Mouse (Mus musculus): ENCODE measurements around the gene Grid1. TPM values are rescaled to one million over a fixed set of nuclear protein-coding genes. Genes with fewer than 3 reads are reported as not detected.

Grid1 gene
- polyA plus RNA-seq, 1 experiment from 2014 or later, result 0.81 TPM

GRCm38 (mm10) chr14:34839898-34840297 is 20.0 kb downstream of the Grid1 start:
- no peak overlapping the region for H3K9ac ChIP-seq
- H3K27ac ChIP-seq, result no peak overlapping the region
- no peaks in the 10 kb centered on the region for H3K36me3 ChIP-seq
- H3K4me1 ChIP-seq, result no peaks in the 10 kb centered on the region
- H3K9me3 ChIP-seq, result no peaks in the 10 kb centered on the region
- no peak for ATAC-seq (ENCODE audit: insufficient number of reproducible peaks, insufficient read depth, low FRiP score, low TSS enrichment, low read depth)
- H3K4me2 ChIP-seq, result no peak overlapping the region
- WGBS, result 88% methylated on average over 4 of the region's 4 CpGs
- H3K4me3 ChIP-seq, result no peak overlapping the region
- no peaks in the 10 kb centered on the region for H3K27me3 ChIP-seq

DNA sequence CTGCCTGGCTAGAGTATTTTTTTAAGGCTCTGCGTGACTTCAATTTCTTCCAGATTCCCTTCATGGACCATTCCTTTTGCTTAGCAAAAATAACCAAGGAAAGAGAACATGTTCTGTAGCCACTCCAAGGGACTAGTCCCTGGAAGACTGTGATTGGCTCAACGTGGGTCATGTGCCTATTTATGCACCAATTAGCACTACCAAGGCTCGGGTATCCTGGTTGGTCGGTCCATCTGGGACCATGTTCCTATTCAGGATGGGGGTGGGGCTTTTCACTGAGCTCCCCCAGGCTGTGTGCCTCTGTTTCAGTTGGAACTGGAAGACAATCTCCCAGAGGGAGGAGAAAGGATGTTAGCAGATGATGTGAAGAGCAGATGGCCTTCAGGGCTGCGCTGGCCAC is 23.7 kb downstream of the Grid1 start:
- no peaks in the 10 kb centered on the region for H3K4me1 ChIP-seq
- no peak overlapping the region for H3K4me3 ChIP-seq
- H3K36me3 ChIP-seq, result no peaks in the 10 kb centered on the region
- no peak for ATAC-seq (ENCODE audit: insufficient number of reproducible peaks, insufficient read depth, low FRiP score, low TSS enrichment, low read depth)
- H3K9ac ChIP-seq, result no peak overlapping the region
- no peaks in the 10 kb centered on the region for H3K27me3 ChIP-seq
- no peaks in the 10 kb centered on the region for H3K9me3 ChIP-seq
- 69% methylated on average over 5 of the region's 5 CpGs for WGBS
- no peak overlapping the region for H3K4me2 ChIP-seq
- H3K27ac ChIP-seq, result no peak overlapping the region

DNA sequence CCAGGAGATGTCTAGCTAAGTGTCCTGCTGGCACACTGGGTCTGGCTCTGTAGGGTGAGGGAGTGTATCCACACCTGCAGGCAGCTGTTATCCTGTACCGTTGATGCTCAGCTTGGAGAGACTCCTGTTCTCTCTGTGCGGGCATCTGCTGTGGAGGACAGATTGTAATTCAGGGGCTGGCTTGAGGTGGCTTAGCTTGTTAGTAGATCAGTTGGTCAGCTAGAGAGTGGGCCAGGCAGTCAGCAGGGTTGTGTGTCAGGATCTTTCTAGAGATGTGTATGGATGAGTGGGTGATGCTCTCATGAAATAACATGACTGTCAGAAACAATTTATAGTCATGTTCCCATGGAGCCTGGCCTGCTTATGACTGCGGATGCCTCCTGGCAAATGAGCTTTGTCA is 24.3 kb downstream of the Grid1 start:
- H3K4me3 ChIP-seq, result no peak overlapping the region
- no peak overlapping the region for H3K9ac ChIP-seq
- 86% methylated on average over 3 of the region's 3 CpGs for WGBS
- no peak overlapping the region for H3K27ac ChIP-seq
- H3K27me3 ChIP-seq, result no peaks in the 10 kb centered on the region
- H3K36me3 ChIP-seq, result no peaks in the 10 kb centered on the region
- no peak overlapping the region for H3K4me2 ChIP-seq
- ATAC-seq (ENCODE audit: insufficient number of reproducible peaks, insufficient read depth, low FRiP score, low TSS enrichment, low read depth), result no peak
- no peaks in the 10 kb centered on the region for H3K9me3 ChIP-seq
- H3K4me1 ChIP-seq, result no peaks in the 10 kb centered on the region

- Histone ChIP-seq H3K4me2 (no peak overlapping the region), H3K36me3 (no peaks in the 10 kb centered on the region), H3K27me3 (no peaks in the 10 kb centered on the region), H3K9me3 (no peaks in the 10 kb centered on the region), H3K4me3 (no peak overlapping the region), H3K4me1 (no peaks in the 10 kb centered on the region), H3K9ac (no peak overlapping the region), H3K27ac (no peak overlapping the region)
- WGBS, result 51% methylated on average over 4 of the region's 4 CpGs
- ATAC-seq (ENCODE audit: insufficient number of reproducible peaks, insufficient read depth, low FRiP score, low TSS enrichment, low read depth), result no peak
These were observed 26.9 kb downstream of the Grid1 start for GRCm38 (mm10) chr14:34846799-34847198.

DNA sequence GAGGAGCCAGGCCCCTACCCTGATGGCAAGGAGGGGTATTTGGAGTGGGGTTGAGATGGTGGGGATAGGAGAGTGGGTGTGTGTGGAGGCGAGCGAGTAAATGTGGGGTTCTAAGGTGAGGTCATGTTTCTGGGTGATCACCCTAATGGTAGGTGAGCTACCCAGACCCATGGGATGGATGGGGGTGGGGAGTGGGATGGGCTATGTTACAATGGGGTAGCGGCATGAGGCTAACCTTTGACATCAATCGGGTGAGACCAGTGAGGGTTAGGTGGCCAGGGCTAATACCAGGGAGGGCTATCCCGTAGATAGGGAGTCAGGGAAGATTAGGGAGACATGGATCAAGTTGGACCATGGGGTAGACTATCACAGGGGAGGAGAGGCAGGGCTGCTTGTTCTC is 27.7 kb downstream of the Grid1 start:
- no peak for ATAC-seq (ENCODE audit: insufficient number of reproducible peaks, insufficient read depth, low FRiP score, low TSS enrichment, low read depth)
- no peaks in the 10 kb centered on the region for H3K9me3 ChIP-seq
- 86% methylated on average over 5 of the region's 5 CpGs for WGBS
- H3K36me3 ChIP-seq, result no peaks in the 10 kb centered on the region
- no peaks in the 10 kb centered on the region for H3K4me1 ChIP-seq
- no peak overlapping the region for H3K27ac ChIP-seq
- H3K4me2 ChIP-seq, result no peak overlapping the region
- H3K9ac ChIP-seq, result no peak overlapping the region
- H3K27me3 ChIP-seq, result no peaks in the 10 kb centered on the region
- no peak overlapping the region for H3K4me3 ChIP-seq

GRCm38 (mm10) chr14:34860891-34861780 is 41.2 kb downstream of the Grid1 start:
- no peaks in the 10 kb centered on the region for H3K36me3 ChIP-seq
- 49% methylated on average over 9 of the region's 9 CpGs for WGBS
- H3K4me3 ChIP-seq, result no peak overlapping the region
- no peak overlapping the region for H3K27ac ChIP-seq
- H3K4me1 ChIP-seq, result 0 out of 2 replicates have a peak, but pooled peaks cover 4% of the 10 kb centered on the region
- no peaks in the 10 kb centered on the region for H3K27me3 ChIP-seq
- H3K4me2 ChIP-seq, result no peak overlapping the region
- H3K9ac ChIP-seq, result no peak overlapping the region
- H3K9me3 ChIP-seq, result no peaks in the 10 kb centered on the region
- no peak for ATAC-seq (ENCODE audit: insufficient number of reproducible peaks, insufficient read depth, low FRiP score, low TSS enrichment, low read depth)

DNA sequence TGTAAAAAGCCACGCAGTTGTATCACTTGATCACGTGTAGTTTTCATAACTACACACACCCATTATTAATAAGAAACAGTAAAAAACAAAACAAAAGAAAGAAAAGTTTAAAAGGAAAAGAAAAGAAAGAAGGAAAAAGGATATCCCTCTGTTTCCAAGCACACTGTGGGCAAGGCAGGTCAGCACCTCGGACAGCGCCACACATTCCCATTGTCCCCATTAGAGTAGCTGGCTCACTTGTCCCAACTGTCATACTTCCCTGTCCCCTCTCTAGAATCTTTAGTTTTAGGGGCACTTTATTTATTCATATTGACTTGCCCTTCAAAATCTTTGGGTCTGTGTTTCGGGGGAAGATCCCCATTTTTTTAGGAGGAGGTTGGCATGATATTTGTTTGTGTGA is 47.4 kb downstream of the Grid1 start:
- Histone ChIP-seq H3K4me1 (no peaks in the 10 kb centered on the region), H3K9me3 (no peaks in the 10 kb centered on the region), H3K27me3 (no peaks in the 10 kb centered on the region), H3K9ac (no peak overlapping the region), H3K4me2 (no peak overlapping the region), H3K36me3 (no peaks in the 10 kb centered on the region), H3K27ac (no peak overlapping the region), H3K4me3 (no peak overlapping the region)
- 20% methylated on average over 5 of the region's 5 CpGs for WGBS
- no peak for ATAC-seq (ENCODE audit: insufficient number of reproducible peaks, insufficient read depth, low FRiP score, low TSS enrichment, low read depth)

GRCm38 (mm10) chr14:34868513-34869260 is 48.8 kb downstream of the Grid1 start:
- Histone ChIP-seq H3K4me1 (no peaks in the 10 kb centered on the region), H3K4me2 (no peak overlapping the region), H3K36me3 (no peaks in the 10 kb centered on the region), H3K9me3 (no peaks in the 10 kb centered on the region), H3K9ac (no peak overlapping the region), H3K4me3 (no peak overlapping the region), H3K27me3 (no peaks in the 10 kb centered on the region), H3K27ac (no peak overlapping the region)
- 77% methylated on average over 6 of the region's 6 CpGs for WGBS
- no peak for ATAC-seq (ENCODE audit: insufficient number of reproducible peaks, insufficient read depth, low FRiP score, low TSS enrichment, low read depth)

GRCm38 (mm10) chr14:34879996-34880395 is 60.1 kb downstream of the Grid1 start:
- Histone ChIP-seq H3K4me1 (0 out of 2 replicates have a peak, but pooled peaks cover 3% of the 10 kb centered on the region), H3K4me2 (no peak overlapping the region), H3K4me3 (no peak overlapping the region), H3K36me3 (no peaks in the 10 kb centered on the region), H3K9ac (no peak overlapping the region), H3K27me3 (0 out of 2 replicates have a peak, but pooled peaks cover 13% of the 10 kb centered on the region), H3K9me3 (no peaks in the 10 kb centered on the region), H3K27ac (no peak overlapping the region)
- 37% methylated on average over 6 of the region's 6 CpGs for WGBS
- ATAC-seq (ENCODE audit: insufficient number of reproducible peaks, insufficient read depth, low FRiP score, low TSS enrichment, low read depth), result no peak

DNA sequence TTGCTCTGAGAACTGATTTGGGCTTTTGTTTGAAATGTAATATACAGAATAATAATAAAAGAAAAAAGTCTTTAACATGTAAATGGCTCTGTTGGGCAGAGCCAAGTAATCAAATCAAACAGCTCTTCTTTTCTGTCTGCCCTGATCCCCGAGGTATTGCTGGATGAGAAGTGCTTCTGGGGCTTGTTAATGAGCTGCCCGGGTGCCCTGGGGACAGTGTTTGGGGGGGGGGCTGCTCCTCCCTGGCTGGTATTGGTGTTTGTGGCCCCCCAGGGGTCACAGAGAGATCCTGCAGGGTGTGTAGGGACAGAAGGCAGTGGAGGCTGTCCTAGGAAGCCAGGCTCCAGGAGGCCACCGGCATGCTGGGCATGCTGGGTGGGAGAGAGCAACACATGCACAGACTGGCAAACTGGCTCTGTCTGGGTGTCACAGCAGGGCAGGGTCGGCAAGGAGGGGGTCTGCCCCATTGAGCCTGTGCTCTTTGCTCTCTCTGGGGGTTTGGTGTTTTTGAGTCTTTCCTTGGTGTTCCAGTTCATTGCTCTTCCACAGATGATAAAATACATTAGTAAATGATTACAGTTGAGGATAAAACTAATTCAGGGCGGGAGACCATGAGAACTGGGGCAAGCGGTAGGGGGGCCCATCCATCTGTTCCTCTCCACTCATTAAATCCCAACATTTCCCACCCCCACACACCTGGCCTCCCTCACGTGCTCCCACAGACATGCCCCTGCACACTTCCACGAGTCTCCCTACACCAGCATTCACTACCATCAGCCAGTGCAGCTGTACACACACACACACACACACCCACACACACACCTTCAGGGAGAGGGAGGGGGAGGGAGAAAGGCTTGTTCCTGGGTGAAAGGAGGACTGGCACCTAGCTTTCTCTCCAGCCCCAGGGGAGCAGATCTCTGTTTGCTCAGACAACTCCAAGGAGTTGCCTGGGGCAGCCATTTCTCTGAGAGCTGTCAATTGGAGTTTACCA is 60.8 kb downstream of the Grid1 start:
- Histone ChIP-seq H3K27me3 (0 out of 2 replicates have a peak, but pooled peaks cover 13% of the 10 kb centered on the region), H3K27ac (no peak overlapping the region), H3K9me3 (no peaks in the 10 kb centered on the region), H3K4me2 (no peak overlapping the region), H3K9ac (no peak overlapping the region), H3K36me3 (no peaks in the 10 kb centered on the region), H3K4me3 (no peak overlapping the region), H3K4me1 (0 out of 2 replicates have a peak, but pooled peaks cover 3% of the 10 kb centered on the region)
- 30% methylated on average over 8 of the region's 8 CpGs for WGBS
- no peak for ATAC-seq (ENCODE audit: insufficient number of reproducible peaks, insufficient read depth, low FRiP score, low TSS enrichment, low read depth)

- WGBS, result 96% methylated on average over 11 of the region's 11 CpGs
- Histone ChIP-seq H3K27me3 (0 out of 2 replicates have a peak, but pooled peaks cover 13% of the 10 kb centered on the region), H3K4me1 (0 out of 2 replicates have a peak, but pooled peaks cover 3% of the 10 kb centered on the region), H3K9ac (no peak overlapping the region), H3K27ac (no peak overlapping the region), H3K4me2 (no peak overlapping the region), H3K9me3 (no peaks in the 10 kb centered on the region), H3K36me3 (no peaks in the 10 kb centered on the region), H3K4me3 (no peak overlapping the region)
- no peak for ATAC-seq (ENCODE audit: insufficient number of reproducible peaks, insufficient read depth, low FRiP score, low TSS enrichment, low read depth)
These were observed 64.3 kb downstream of the Grid1 start for GRCm38 (mm10) chr14:34884194-34884593.

All from embryonic facial prominence, embryonic 13.5 days (tissue).